Mouse (Mus musculus): ENCODE data around the gene Irf2bp1. TPM values are rescaled to one million over a fixed set of nuclear protein-coding genes. Genes with fewer than 3 reads are reported as not detected.

Gene Irf2bp1
- total RNA-seq, 2 experiments from 2014 or later = 13.8 to 15.1 TPM

Other genes with a start within 250 kb of the Irf2bp1 start
- gene Psg19, start 205.5 kb upstream of the Irf2bp1 start, total RNA-seq (2021) = not detected
- gene Psg17, start 182.4 kb upstream of the Irf2bp1 start, total RNA-seq (2021) = not detected
- gene Mill2, start 164.1 kb upstream of the Irf2bp1 start, total RNA-seq (2021) = 1 to 10 TPM; 1.8 to 2.1 TPM
- gene Pglyrp1, start 132.7 kb upstream of the Irf2bp1 start, total RNA-seq (2021) = 1 to 10 TPM in 1 of 2 experiments, under 1 TPM in 1; 0.99 to 1.3 TPM
- gene Ccdc61, start 93.6 kb upstream of the Irf2bp1 start, total RNA-seq (2021) = 1 to 10 TPM; 5.2 to 6.1 TPM
- 1 to 10 TPM; 1.7 to 1.8 TPM for gene Nova2, start 78.2 kb upstream of the Irf2bp1 start, total RNA-seq (2021)
- not detected for gene Nanos2, start 16.6 kb upstream of the Irf2bp1 start, total RNA-seq (2021)
- gene Mypop, start 12.8 kb upstream of the Irf2bp1 start, total RNA-seq (2021) = 1 to 10 TPM; 4.7 to 6.4 TPM
- gene Foxa3, start 19.5 kb downstream of the Irf2bp1 start, total RNA-seq (2021) = not detected
- gene Sympk, start 20.3 kb downstream of the Irf2bp1 start, total RNA-seq (2021) = 10 to 100 TPM; 61.8 to 65.7 TPM
- not detected for gene Rsph6a, start 50.6 kb downstream of the Irf2bp1 start, total RNA-seq (2021)
- gene Dmwd, start 72.2 kb downstream of the Irf2bp1 start, total RNA-seq (2021) = 10 to 100 TPM; 21.6 to 26.1 TPM
- 100 to 1,000 TPM; 272 to 309 TPM for gene Dmpk, start 79.8 kb downstream of the Irf2bp1 start, total RNA-seq (2021)
- 1 to 10 TPM; 1.2 to 1.5 TPM for gene Six5, start 90.5 kb downstream of the Irf2bp1 start, total RNA-seq (2021)
- gene Gm4969, start 114.3 kb downstream of the Irf2bp1 start, total RNA-seq (2021) = not detected
- gene Fbxo46, start 115.8 kb downstream of the Irf2bp1 start, total RNA-seq (2021) = 1 to 10 TPM; 2.0 to 2.8 TPM
- 1 to 10 TPM; 1.5 to 2.0 TPM for gene Qpctl, start 145.2 kb downstream of the Irf2bp1 start, total RNA-seq (2021)
- 10 to 100 TPM; 47.3 to 49.9 TPM for gene Snrpd2, start 145.7 kb downstream of the Irf2bp1 start, total RNA-seq (2021)
- not detected for gene Gipr, start 162.1 kb downstream of the Irf2bp1 start, total RNA-seq (2021)
- gene Eml2, start 172.4 kb downstream of the Irf2bp1 start, total RNA-seq (2021) = 1 to 10 TPM; 9.6 to 10.0 TPM
- gene Gpr4, start 208.5 kb downstream of the Irf2bp1 start, total RNA-seq (2021) = 1 to 10 TPM; 2.2 to 2.6 TPM
- gene Opa3, start 224.3 kb downstream of the Irf2bp1 start, total RNA-seq (2021) = 10 to 100 TPM; 36.9 to 39.9 TPM